Mouse (Mus musculus): ENCODE measurements around the gene Olfr986.

DNA sequence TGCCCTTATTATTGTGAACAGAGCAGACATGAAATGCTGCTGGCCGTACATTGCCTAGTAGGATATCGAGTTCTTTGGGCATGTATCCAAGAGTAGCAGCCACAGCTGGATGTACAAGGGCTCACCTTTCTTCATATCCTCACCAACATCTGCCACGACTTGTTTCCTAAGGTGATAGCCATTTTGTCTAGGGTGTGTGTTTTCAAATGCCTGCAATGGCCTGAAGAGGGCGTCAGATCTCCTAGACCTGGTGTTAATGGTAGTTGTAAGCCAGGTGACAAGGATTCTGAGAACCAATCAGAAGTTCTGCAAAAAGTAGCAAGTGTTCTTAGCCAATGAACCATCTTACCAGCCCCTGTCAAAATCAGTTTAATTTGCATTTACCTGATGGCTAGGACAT lies 35.9 kb downstream of the Olfr986 start:
- TF ChIP-seq POLR2A (IDR thresholded peaks at IDR 0.05; ENCODE audit: low read depth, low read length) (no peak), CTCF (IDR thresholded peaks at IDR 0.05; ENCODE audit: extremely low read depth, insufficient read length, insufficient replicate concordance, low read depth, low read length) (no peak)

Data from small intestine, adult 2 months (tissue).